Mouse (Mus musculus) brain, embryonic 14.5 days (tissue): ENCODE data around the gene Myo10. TPM values are rescaled to one million over a fixed set of nuclear protein-coding genes. Genes with fewer than 3 reads are reported as not detected.

Experiments
- DNase-seq: peaks from one replicate; pipeline ENCODE4 v3.0.0-alpha.2; 2011; ENCODE audit warnings: low read depth
- CTCF ChIP-seq: fragments of 200-500 bp; IDR thresholded peaks from 2 replicates; pipeline ENCODE4 v1.5.1; 2012; ENCODE audit warnings: inconsistent platforms, mild to moderate bottlenecking, moderate library complexity, borderline replicate concordance; ENCODE audit not compliant: insufficient read depth, insufficient read length; ENCODE audit errors: extremely low read depth
- POLR2A ChIP-seq: fragments of 200-500 bp; IDR thresholded peaks from 2 replicates; pipeline ENCODE4 v1.6.1; 2012; ENCODE audit warnings: mild to moderate bottlenecking, inconsistent platforms, borderline replicate concordance; ENCODE audit not compliant: poor library complexity, insufficient read depth, insufficient read length, severe bottlenecking; ENCODE audit errors: extremely low read depth
- polyA plus RNA-seq: library from polyadenylated mRNA; depleted of rRNA; stranded (reverse); fragments of >200 nt; gene quantifications from 2 replicates; pipeline ENCODE4 v1.2.3, GENCODE M21; 2012

Gene Myo10
- polyA plus RNA-seq, 1 experiment: 33.7 TPM

- DNase-seq: no peak
- TF ChIP-seq CTCF (no peak), POLR2A (no peak)
These were observed 31.4 kb upstream of the Myo10 start for GRCm38 (mm10) chr15:25590891-25591290.

DNA sequence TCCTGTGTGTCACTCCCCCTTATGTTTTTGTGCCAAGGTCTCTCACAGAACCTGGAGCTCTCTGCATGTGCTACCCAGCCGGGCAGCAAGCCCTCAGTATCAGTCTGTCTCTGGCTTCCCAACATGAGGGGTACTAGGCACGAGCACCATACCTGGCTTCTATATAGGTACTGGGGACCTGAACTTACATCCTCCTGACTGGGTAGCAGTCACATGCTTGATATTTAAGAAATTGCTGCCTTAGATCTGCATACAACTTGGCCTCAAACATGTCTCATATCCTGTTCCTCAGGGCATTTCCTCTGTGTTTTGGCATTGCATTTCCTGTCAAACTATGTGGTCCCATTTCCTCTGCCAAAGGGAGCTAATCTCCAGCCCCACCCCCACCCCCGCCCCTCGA, 30.4 kb upstream of the Myo10 start:
- TF ChIP-seq CTCF (no peak), POLR2A (no peak)
- DNase-seq: no peak

DNA sequence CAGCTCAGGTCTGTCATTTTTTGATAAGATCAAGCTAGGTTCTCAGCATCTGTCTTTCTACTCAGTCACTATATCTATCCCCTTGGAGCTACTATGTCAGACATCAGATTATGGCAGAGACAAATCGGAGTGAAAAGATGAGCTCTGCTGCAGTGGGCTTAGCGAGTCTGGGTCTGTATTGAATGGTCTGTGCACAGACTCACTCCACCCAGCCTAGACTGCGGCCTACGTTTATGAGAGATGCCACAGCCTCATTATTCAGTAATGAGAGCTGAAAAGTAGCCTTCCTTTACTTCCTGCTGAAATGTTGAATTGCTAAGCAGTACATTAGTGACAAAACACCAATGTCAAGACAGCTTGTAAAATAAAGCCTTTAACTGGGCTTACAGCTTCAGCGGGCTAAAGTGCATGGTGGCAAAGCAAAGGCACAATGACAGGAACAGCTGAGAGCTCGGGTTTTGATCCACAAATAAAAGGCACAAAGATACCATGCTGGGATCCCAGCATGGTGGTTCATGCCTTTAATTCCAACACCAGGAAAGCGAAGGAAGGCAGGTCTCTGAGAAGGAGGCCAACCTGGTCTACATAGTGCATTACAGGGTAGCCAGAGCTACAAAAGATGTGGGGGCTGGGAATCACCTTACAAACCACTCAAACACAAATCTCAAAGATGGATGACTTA, 28.7 kb upstream of the Myo10 start:
- peak; percentile 56 for DNase-seq
- TF ChIP-seq CTCF (no peak), POLR2A (no peak)

- DNase-seq: no peak
- TF ChIP-seq POLR2A: no peak
- no peak for TF ChIP-seq CTCF
These were observed 24.0 kb upstream of the Myo10 start for GRCm38 (mm10) chr15:25598313-25598712.

GRCm38 (mm10) chr15:25602306-25602705, 20.0 kb upstream of the Myo10 start:
- no peak for DNase-seq
- TF ChIP-seq POLR2A (no peak), CTCF (no peak)

- TF ChIP-seq CTCF (no peak), POLR2A (no peak)
- no peak for DNase-seq
These were observed 19.0 kb upstream of the Myo10 start for GRCm38 (mm10) chr15:25603286-25603685.

- no peak for DNase-seq
- TF ChIP-seq POLR2A (no peak), CTCF (peak; percentile 21; the same call in 1 of the 2 replicates)
These were observed 18.1 kb upstream of the Myo10 start for GRCm38 (mm10) chr15:25604231-25604630.

DNA sequence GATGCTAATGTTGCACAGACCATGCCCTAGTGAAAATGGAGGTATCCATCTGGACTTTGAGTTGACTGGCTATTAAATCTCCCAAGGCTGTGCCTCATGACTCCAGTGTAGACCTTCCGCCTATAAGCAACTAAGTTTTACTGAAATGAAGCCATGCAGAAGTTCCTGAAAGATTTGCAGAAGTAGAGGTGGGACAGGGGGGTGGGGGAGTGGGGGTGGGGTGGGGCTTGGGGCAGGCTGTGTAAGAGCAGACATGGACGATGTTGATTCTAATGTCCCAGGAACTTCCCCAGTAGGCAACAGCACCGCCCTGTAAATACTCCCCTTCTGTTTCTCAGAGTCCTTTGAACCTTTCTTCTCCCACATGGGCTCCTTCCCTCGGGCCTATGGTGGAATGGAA, 16.9 kb upstream of the Myo10 start:
- no peak for TF ChIP-seq POLR2A
- TF ChIP-seq CTCF: no peak
- DNase-seq: no peak

GRCm38 (mm10) chr15:25608742-25609141, 13.6 kb upstream of the Myo10 start:
- no peak for TF ChIP-seq CTCF
- no peak for TF ChIP-seq POLR2A

DNA sequence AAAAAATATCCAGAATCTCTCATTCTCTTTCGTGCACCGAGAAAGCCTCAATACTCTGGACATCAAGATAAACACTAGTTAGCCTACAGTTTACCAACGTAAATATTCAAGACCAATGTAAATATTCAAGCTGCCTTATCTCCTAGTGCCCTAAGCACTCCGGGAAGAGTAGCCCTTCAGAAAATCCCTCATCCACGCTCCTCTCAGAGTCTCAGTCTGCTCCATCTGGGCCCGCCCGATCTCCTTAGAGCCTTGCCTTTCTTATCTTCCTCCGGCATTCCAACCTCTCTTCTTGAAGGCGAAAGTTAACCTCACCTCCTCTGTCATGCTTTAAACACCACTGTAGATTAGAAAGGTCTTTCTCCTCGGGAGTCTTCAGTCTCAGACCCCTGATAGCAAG, 13.1 kb upstream of the Myo10 start:
- no peak for DNase-seq
- TF ChIP-seq CTCF (no peak), POLR2A (no peak)

More at GRCm38 (mm10) chr15:25608742-25609141, 13.6 kb upstream of the Myo10 start:
- no peak for DNase-seq

DNA sequence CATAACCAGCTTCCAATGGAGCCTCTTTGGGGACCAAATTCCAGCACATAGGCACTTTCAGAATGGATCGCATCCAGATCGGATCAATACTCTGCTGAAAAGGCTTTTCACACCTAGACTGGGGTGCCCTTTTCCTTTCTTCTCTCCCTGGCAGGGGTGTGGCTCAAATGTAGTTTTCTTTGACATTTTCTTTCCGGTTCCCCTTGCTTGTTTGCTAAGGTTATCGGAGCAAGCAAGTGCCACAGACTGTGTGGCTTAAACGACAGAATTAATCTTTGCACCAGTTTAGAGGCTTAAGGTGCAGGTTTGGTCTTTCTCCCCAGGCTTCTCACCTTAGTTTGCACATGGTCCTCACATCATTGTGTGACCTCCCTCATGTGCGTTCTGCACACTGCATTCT, 11.1 kb upstream of the Myo10 start:
- TF ChIP-seq CTCF (no peak), POLR2A (no peak)
- DNase-seq: no peak

DNA sequence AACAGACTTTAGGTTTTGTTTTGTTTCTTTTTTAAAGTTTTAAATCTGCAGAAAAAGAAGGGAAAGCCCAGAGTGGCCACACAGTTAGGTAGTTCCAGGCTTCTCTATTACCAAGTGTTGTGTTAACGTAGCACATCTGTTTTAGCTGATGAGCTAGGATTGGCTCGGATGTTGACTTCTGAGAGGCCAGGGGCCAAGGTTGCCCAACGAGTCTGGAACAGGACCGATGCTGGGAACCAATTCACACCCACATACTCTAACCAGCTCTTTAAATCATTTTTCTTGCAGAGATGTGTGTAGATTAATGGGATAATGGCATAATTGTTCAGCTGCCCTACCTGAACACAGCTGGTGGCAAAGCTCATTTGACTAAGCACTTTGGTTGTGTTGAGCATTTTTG, 1.8 kb upstream of the Myo10 start:
- no peak for DNase-seq
- TF ChIP-seq POLR2A: no peak
- TF ChIP-seq CTCF: no peak

- TF ChIP-seq POLR2A: no peak
- no peak for DNase-seq
These were observed 750 bp upstream of the Myo10 start for GRCm38 (mm10) chr15:25621351-25622199.
